Comparison of ENCODE assay signal across 27 mouse cellular contexts in the genomic region with DNA sequence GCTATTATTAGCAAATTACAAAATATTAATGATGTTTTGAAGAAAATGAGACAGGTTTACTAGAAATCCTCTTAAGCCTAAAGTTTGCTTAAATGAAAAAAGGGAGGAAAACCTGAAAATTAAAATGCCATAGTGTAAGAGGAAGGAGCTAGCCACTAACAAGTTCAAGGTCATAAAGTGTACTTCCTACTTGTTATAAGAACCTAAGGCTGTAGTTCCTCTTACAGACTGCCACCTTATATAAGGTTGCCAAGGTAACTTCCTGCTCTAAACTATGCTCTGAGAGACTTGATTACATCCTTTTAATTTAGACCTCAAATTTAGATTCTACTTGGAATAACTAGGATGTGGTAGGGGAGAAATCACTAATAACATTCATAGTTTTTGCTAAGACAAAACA.
DNase-seq lines count a peak whose midpoint lies in the region; ATAC-seq and TF ChIP-seq lines count a peak whose summit lies in the region.
"Had no signal": no experiment of that assay in that cellular context is flagged by ENCODE, and none has a peak within 500 bp of the region (broad histone marks: within the 10 kb centered on the region; RNA-seq: fewer than 3 reads in every experiment).

No protein-coding gene starts in this region.

- peaks cover 2 to 3% of the 10 kb centered on the region in 2 experiments; a peak in 1 of 4 replicates for H3K4me1 ChIP-seq in MEL (ENCODE audit: control insufficient read depth in 1 of 2, insufficient read depth in 2 of 2, low read length in 2 of 2)
- H3K4me1 ChIP-seq in limb, embryonic 12.5 days (replicated peaks) = peaks cover 23% of the 10 kb centered on the region
- no peaks in the 10 kb centered on the region for H3K4me1 ChIP-seq in forebrain, embryonic 15.5 days
- H3K4me1 ChIP-seq: intestine, embryonic 15.5 days had no signal

- no peak overlapping the region for H3K4me2 ChIP-seq in limb, embryonic 12.5 days
- no peak overlapping the region for H3K4me2 ChIP-seq in forebrain, embryonic 15.5 days (replicated peaks)
- H3K4me2 ChIP-seq: embryonic facial prominence, embryonic 13.5 days; forebrain, embryonic 12.5 days; heart, embryonic 11.5 days; hindbrain, embryonic 13.5 days; intestine, embryonic 15.5 days had no signal

- no peak for TF ChIP-seq POLR2A in MEL (IDR thresholded peaks at IDR 0.05; ENCODE audit: control insufficient read depth in 1 of 2, insufficient read depth in 1 of 2, low read depth in 1 of 2, low read length in 2 of 2, poor library complexity in 1 of 2)

- no peaks in the 10 kb centered on the region for H3K79me2 ChIP-seq in MEL (ENCODE audit: control insufficient read depth, insufficient read depth, low read length, poor library complexity)

- intact Hi-C loops in gastrocnemius, adult 2 months (cut with DNase I) = no loop called here

- no peaks in the 10 kb centered on the region for H3K27me3 ChIP-seq in MEL (ENCODE audit: control insufficient read depth in 1 of 2, insufficient read depth in 2 of 2, low read length in 2 of 2)
- H3K27me3 ChIP-seq in limb, embryonic 12.5 days = no peaks in the 10 kb centered on the region
- no peaks in the 10 kb centered on the region for H3K27me3 ChIP-seq in forebrain, embryonic 15.5 days
- H3K27me3 ChIP-seq: embryonic facial prominence, embryonic 13.5 days; forebrain, embryonic 12.5 days; hindbrain, embryonic 13.5 days; intestine, embryonic 15.5 days had no signal

- TF ChIP-seq EP300 in MEL (IDR thresholded peaks at IDR 0.05; ENCODE audit: low read depth in 1 of 2, low read length in 2 of 2) = no peak

- no peak for TF ChIP-seq CTCF in MEL (IDR thresholded peaks at IDR 0.05 in 2 of 3, conservative IDR thresholded peaks at IDR 0.05 in 1 of 3; ENCODE audit: control insufficient read depth in 1 of 3, insufficient read depth in 1 of 3, low read depth in 2 of 3, low read length in 3 of 3, poor library complexity in 1 of 3, severe bottlenecking in 1 of 3)
- no peak for TF ChIP-seq CTCF in gastrocnemius, adult 2 months (IDR thresholded peaks at IDR 0.05)

- no peak for TF ChIP-seq RAD21 in MEL (IDR thresholded peaks at IDR 0.05; ENCODE audit: low read depth, low read length)

- peak; percentile 72 for ATAC-seq in granulocyte monocyte progenitor cell, adult 5-6 weeks (replicated peaks; ENCODE audit: poor library complexity, severe bottlenecking)
- ATAC-seq in limb, embryonic 12.5 days (ENCODE audit: insufficient number of reproducible peaks, insufficient read depth, low FRiP score, low TSS enrichment, low read depth) = no peak
- ATAC-seq in forebrain, embryonic 15.5 days (replicated peaks) = no peak
- ATAC-seq: CD4-positive, CD25-positive, alpha-beta regulatory T cell, adult 4 months; forebrain, embryonic 16.5 days; hindbrain, embryonic 16.5 days; intestine, embryonic 15.5 days had no signal

- H3K9ac ChIP-seq in MEL (ENCODE audit: control insufficient read depth, low read depth, low read length, poor library complexity, severe bottlenecking) = no peak overlapping the region
- H3K9ac ChIP-seq in limb, embryonic 12.5 days (replicated peaks) = no peak overlapping the region
- no peak overlapping the region for H3K9ac ChIP-seq in forebrain, embryonic 15.5 days (replicated peaks)
- H3K9ac ChIP-seq: embryonic facial prominence, embryonic 13.5 days; forebrain, embryonic 12.5 days; hindbrain, embryonic 13.5 days; intestine, embryonic 15.5 days had no signal

- H3K4me3 ChIP-seq in MEL (ENCODE audit: control insufficient read depth in 1 of 2, insufficient read depth in 1 of 2, low read depth in 2 of 2, low read length in 2 of 2) = no peak overlapping the region
- no peak overlapping the region for H3K4me3 ChIP-seq in limb, embryonic 12.5 days (replicated peaks)
- no peak overlapping the region for H3K4me3 ChIP-seq in forebrain, embryonic 15.5 days
- H3K4me3 ChIP-seq in gastrocnemius, adult 2 months = no peak overlapping the region
- H3K4me3 ChIP-seq: embryonic facial prominence, embryonic 10.5 days; embryonic facial prominence, embryonic 13.5 days; erythroblast, embryonic 14.5 days; forebrain, embryonic 12.5 days; heart, adult 2 months; hindbrain, embryonic 10.5 days; hindbrain, embryonic 13.5 days; intestine, embryonic 15.5 days had no signal

- H3K36me3 ChIP-seq in MEL (ENCODE audit: control insufficient read depth in 1 of 2, insufficient read depth in 2 of 2, low read length in 2 of 2) = peaks cover 0 to 4% of the 10 kb centered on the region in 2 experiments; a peak in 2 of 4 replicates
- H3K36me3 ChIP-seq in limb, embryonic 12.5 days = no peaks in the 10 kb centered on the region; the same call in 1 of the 2 replicates
- no peaks in the 10 kb centered on the region for H3K36me3 ChIP-seq in forebrain, embryonic 15.5 days
- H3K36me3 ChIP-seq: embryonic facial prominence, embryonic 10.5 days; embryonic facial prominence, embryonic 13.5 days; forebrain, embryonic 12.5 days; hindbrain, embryonic 10.5 days; hindbrain, embryonic 13.5 days; intestine, embryonic 15.5 days had no signal

- H3K27ac ChIP-seq in MEL (ENCODE audit: control insufficient read depth, low read depth, low read length) = no peak overlapping the region
- peak overlapping the region; percentile 53; the same call in 1 of the 2 replicates for H3K27ac ChIP-seq in limb, embryonic 12.5 days
- H3K27ac ChIP-seq in forebrain, embryonic 15.5 days (replicated peaks) = no peak overlapping the region
- no peak overlapping the region for H3K27ac ChIP-seq in gastrocnemius, adult 2 months
- H3K27ac ChIP-seq: embryonic facial prominence, embryonic 10.5 days; embryonic facial prominence, embryonic 13.5 days; forebrain, embryonic 12.5 days; heart, adult 2 months; hindbrain, embryonic 10.5 days; hindbrain, embryonic 13.5 days; intestine, embryonic 15.5 days had no signal

- DNase-seq in MEL (ENCODE audit: low read depth, low spot score) = peak; percentile 42
- no peak for DNase-seq in kidney, postnatal 14 days
- DNase-seq in right cerebral cortex, postnatal 4 days = no peak
- DNase-seq in gastrocnemius, adult 2 months = no peak
- DNase-seq: adrenal gland, adult 2 months; adrenal gland, postnatal 14 days; cerebellum, adult 11 months; cerebellum, adult 2 months; cerebellum, adult 9-11 months; cerebellum, postnatal 25 days; embryo, embryonic 11 days; gastrocnemius, postnatal 25 days; heart, adult 2 months had no signal

- H3K9me3 ChIP-seq in MEL (replicated peaks; ENCODE audit: insufficient read depth, low read length) = no peaks in the 10 kb centered on the region
- H3K9me3 ChIP-seq in limb, embryonic 12.5 days = no peaks in the 10 kb centered on the region
- no peaks in the 10 kb centered on the region for H3K9me3 ChIP-seq in forebrain, embryonic 15.5 days
- H3K9me3 ChIP-seq: embryonic facial prominence, embryonic 10.5 days; embryonic facial prominence, embryonic 13.5 days; forebrain, embryonic 12.5 days; hindbrain, embryonic 10.5 days; hindbrain, embryonic 13.5 days; intestine, embryonic 15.5 days had no signal

TF ChIP-seq in MEL, 35 proteins besides CTCF, POLR2A, EP300 and RAD21:
- TF ChIP-seq HCFC1 (IDR thresholded peaks at IDR 0.05; ENCODE audit: low read depth, low read length) (no peak), RCOR1 (IDR thresholded peaks at IDR 0.05; ENCODE audit: low read depth, low read length) (no peak)
